ENCODE assay signal across 8 mouse cellular contexts in genomic region chr2:31759751-31760460, GRCm38 (mm10). TPM values are rescaled to one million over a fixed set of nuclear protein-coding genes. Genes with fewer than 3 reads are reported as not detected.
DNase-seq lines count a peak whose midpoint lies in the region; ATAC-seq and TF ChIP-seq lines count a peak whose summit lies in the region.

No protein-coding gene starts in this region.

- H3K4me1 ChIP-seq in hindbrain, embryonic 16.5 days (ENCODE audit: control insufficient read depth, insufficient read depth, low read depth, low read length) = peaks cover 44% of the 10 kb centered on the region
- peaks cover 62% of the 10 kb centered on the region for H3K4me1 ChIP-seq in liver, embryonic 12.5 days
- peaks cover 10% of the 10 kb centered on the region; the same call in 1 of the 2 replicates for H3K4me1 ChIP-seq in stomach, postnatal 0 days (replicated peaks; ENCODE audit: control insufficient read depth, insufficient read depth)

- peak overlapping the region; percentile 94 for H3K4me3 ChIP-seq in gastrocnemius, adult 2 months
- H3K4me3 ChIP-seq in hindbrain, embryonic 16.5 days (ENCODE audit: low read length) = peak overlapping the region; percentile 62
- H3K4me3 ChIP-seq in liver, embryonic 12.5 days = peak overlapping the region; percentile 71
- H3K4me3 ChIP-seq in stomach, postnatal 0 days (ENCODE audit: low read depth, low read length) = peak overlapping the region; percentile 92

- H3K27me3 ChIP-seq in hindbrain, embryonic 16.5 days (replicated peaks; ENCODE audit: control insufficient read depth, insufficient read depth, low read length) = no peaks in the 10 kb centered on the region
- H3K27me3 ChIP-seq in liver, embryonic 12.5 days (replicated peaks) = no peaks in the 10 kb centered on the region
- no peaks in the 10 kb centered on the region for H3K27me3 ChIP-seq in stomach, postnatal 0 days (ENCODE audit: control insufficient read depth, insufficient read depth, low read length)

- peak; percentile 88 for ATAC-seq in hindbrain, embryonic 16.5 days
- ATAC-seq in liver, embryonic 12.5 days = peak; percentile 92
- peak; percentile 94 for ATAC-seq in stomach, postnatal 0 days (ENCODE audit: low FRiP score, low TSS enrichment)

- WGBS in hindbrain, embryonic 16.5 days = under 1% methylated on average over 35 of the region's 42 CpGs
- 2% methylated on average over 42 of the region's 42 CpGs for WGBS in liver, embryonic 12.5 days (ENCODE audit: insufficient replicate concordance)
- WGBS in stomach, postnatal 0 days = 1% methylated on average over 32 of the region's 42 CpGs

- peak; percentile 38 for DNase-seq in layer of hippocampus, adult 9-11 months
- DNase-seq in layer of hippocampus, postnatal 25 days (ENCODE audit: extremely low spot score in 1 of 2, low spot score in 1 of 2) = no peak
- peak; percentile 50 for DNase-seq in cerebellum, adult 9-11 months
- DNase-seq in gastrocnemius, adult 2 months = peak; percentile 93
- peak; percentile 74 for DNase-seq in naive thymus-derived CD4-positive, alpha-beta T cell, adult 2 months (ENCODE audit: low read depth)
- peak; percentile 92 for DNase-seq in stomach, postnatal 0 days (ENCODE audit: low spot score)

- TF ChIP-seq CTCF in gastrocnemius, adult 2 months (IDR thresholded peaks at IDR 0.05) = no peak
- TF ChIP-seq CTCF in stomach, postnatal 0 days (IDR thresholded peaks at IDR 0.05; ENCODE audit: low read depth) = no peak

- no peaks in the 10 kb centered on the region for H3K36me3 ChIP-seq in hindbrain, embryonic 16.5 days (ENCODE audit: control insufficient read depth, insufficient read depth, low read length)
- no peaks in the 10 kb centered on the region for H3K36me3 ChIP-seq in liver, embryonic 12.5 days
- H3K36me3 ChIP-seq in stomach, postnatal 0 days (ENCODE audit: control insufficient read depth, insufficient read depth, low read length) = no peaks in the 10 kb centered on the region

- H3K27ac ChIP-seq in gastrocnemius, adult 2 months = peak overlapping the region; percentile 97
- H3K27ac ChIP-seq in hindbrain, embryonic 16.5 days (ENCODE audit: low read depth, low read length) = peak overlapping the region; percentile 70
- peak overlapping the region; percentile 81 for H3K27ac ChIP-seq in liver, embryonic 12.5 days
- H3K27ac ChIP-seq in stomach, postnatal 0 days (replicated peaks) = peak overlapping the region; percentile 98

- peak overlapping the region; percentile 85 for H3K4me2 ChIP-seq in hindbrain, embryonic 16.5 days (ENCODE audit: low read length)
- H3K4me2 ChIP-seq in liver, embryonic 12.5 days = peak overlapping the region; percentile 90
- peak overlapping the region; percentile 84 for H3K4me2 ChIP-seq in stomach, postnatal 0 days (replicated peaks; ENCODE audit: low read depth)

- H3K9ac ChIP-seq in hindbrain, embryonic 16.5 days (ENCODE audit: low read depth, low read length) = peak overlapping the region; percentile 69
- peak overlapping the region; percentile 89 for H3K9ac ChIP-seq in liver, embryonic 12.5 days
- H3K9ac ChIP-seq in stomach, postnatal 0 days (ENCODE audit: low read length) = peak overlapping the region; percentile 99

- intact Hi-C loops in gastrocnemius, adult 2 months (cut with DNase I) = no loop called here

- no peaks in the 10 kb centered on the region for H3K9me3 ChIP-seq in hindbrain, embryonic 16.5 days (ENCODE audit: control insufficient read depth, low read length)
- H3K9me3 ChIP-seq in liver, embryonic 12.5 days (replicated peaks) = no peaks in the 10 kb centered on the region
- H3K9me3 ChIP-seq in stomach, postnatal 0 days (ENCODE audit: control insufficient read depth, low read length) = no peaks in the 10 kb centered on the region

- TF ChIP-seq EP300 in stomach, postnatal 0 days (optimal IDR thresholded peaks at IDR 0.05) = no peak

RNA-seq across cellular contexts. Expression of gene Qrfp, which starts 50.5 kb away (rescaled TPM):
- total RNA-seq in layer of hippocampus, postnatal 25 days (2021) = not detected
- not detected for total RNA-seq in gastrocnemius, adult 2 months (2021)
- polyA plus RNA-seq in hindbrain, embryonic 16.5 days (2015; fragmentation: Nextera tagmentation; extraction: Ambion mirVana) = 0.09 TPM in 1 of 2 replicates, not detected in the other
- polyA plus RNA-seq in liver, embryonic 12.5 days (2016; fragmentation: Nextera tagmentation; extraction: Ambion mirVana) = 0.04 and 0.06 TPM in 2 replicates
- polyA plus RNA-seq in stomach, postnatal 0 days (2015; fragmentation: Nextera tagmentation; extraction: Ambion mirVana) = 0.08 and 0.10 TPM in 2 replicates

Comparison
In these comparisons a context has a peak if more than half of its experiments do, and no peak if none do; other contexts are left out.
1. DNase-seq: peak in layer of hippocampus, adult 9-11 months (single experiment), cerebellum, adult 9-11 months (single experiment), gastrocnemius, adult 2 months (single experiment), naive thymus-derived CD4-positive, alpha-beta T cell, adult 2 months (single experiment) and stomach, postnatal 0 days (single experiment); none in layer of hippocampus, postnatal 25 days (0 of 2).
2. Peak in every context shown above with its lines, with median percentiles within 50 percentile points of each other: H3K27ac ChIP-seq, H3K4me3 ChIP-seq, ATAC-seq, H3K4me2 ChIP-seq and H3K9ac ChIP-seq.